Mouse (Mus musculus): ENCODE results near the gene Stx7. TPM values are rescaled to one million over a fixed set of nuclear protein-coding genes. Genes with fewer than 3 reads are reported as not detected.

Stx7 gene
- total RNA-seq, 2 experiments from 2014 or later = 18.7 to 28.1 TPM

DNA sequence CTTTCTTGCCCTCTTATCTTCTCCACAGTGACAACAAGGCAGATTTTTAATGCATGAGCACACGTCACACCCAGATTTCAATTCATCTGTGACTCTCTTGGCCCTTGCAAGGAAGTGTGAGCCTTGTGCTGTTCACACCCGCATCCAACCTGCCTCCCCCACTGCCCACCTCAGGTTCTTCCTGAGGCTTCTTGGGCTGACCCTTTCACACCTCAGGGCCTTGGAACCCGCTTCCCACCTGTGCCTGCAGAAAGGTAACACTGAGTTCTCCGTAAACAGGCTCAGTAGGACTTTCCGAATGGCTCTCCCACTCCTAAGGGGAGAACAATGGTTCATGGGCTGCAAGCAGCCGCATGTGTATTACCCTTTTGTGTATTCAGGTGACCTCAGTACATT is 15.8 kb downstream of the Stx7 start:
- no peak for ATAC-seq (replicated peaks; ENCODE audit: low FRiP score, low TSS enrichment, poor library complexity, severe bottlenecking)

DNA sequence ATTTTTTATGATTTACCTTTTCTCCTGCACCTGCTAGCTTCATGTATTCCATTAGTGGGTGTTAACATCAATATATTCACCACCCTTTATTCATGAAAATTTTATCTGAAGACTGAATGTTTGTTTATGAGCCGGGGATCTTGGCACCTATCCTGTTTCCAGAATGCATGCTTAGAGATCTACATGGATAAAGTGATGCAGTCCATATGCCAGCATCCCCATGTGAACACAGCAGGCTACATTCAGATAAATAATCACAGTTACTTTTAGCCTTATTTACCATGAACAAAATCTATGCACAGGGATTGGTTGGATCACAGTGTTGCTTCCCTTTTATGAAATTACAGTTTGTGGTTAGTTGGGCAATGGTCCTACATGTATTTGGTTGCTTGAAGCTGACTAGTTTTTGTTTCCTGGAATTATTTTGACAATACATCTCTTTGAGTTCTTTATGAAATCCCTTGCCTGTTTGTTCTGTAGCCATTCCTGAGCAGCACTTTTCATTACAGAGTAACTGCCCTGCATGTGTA is 16.5 kb downstream of the Stx7 start:
- no peak for ATAC-seq (replicated peaks; ENCODE audit: low FRiP score, low TSS enrichment, poor library complexity, severe bottlenecking)

DNA sequence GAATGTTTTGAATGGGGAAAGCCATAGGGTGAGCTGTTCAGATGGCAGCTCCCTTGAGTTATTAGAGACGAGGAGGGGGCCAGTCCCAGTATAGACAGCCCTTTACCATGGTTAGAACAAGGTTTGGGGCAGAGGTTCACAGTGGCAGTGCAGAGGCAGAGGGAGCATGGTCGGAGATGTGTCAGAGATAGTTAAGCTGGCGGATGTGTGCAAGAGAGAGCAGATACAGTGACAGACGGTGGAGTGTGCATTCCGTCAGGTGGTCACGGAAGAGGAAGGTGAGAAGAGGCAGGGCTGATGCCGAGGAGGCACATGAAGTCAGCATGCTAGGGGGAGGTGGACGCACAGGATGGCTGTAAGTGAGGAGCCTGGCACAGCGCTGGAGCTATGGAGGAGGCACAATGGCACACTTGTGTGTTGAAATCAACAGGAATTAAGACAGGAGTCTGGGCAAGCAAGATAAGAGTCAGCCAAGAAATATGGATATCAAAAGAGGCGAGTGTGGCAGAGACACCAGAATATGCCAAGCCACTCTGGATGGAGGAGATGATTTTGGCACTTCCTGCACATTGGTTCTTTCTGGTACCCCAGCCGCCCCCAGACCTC is 19.0 kb downstream of the Stx7 start:
- peak; percentile 92 for ATAC-seq (replicated peaks; ENCODE audit: low FRiP score, low TSS enrichment, poor library complexity, severe bottlenecking)

DNA sequence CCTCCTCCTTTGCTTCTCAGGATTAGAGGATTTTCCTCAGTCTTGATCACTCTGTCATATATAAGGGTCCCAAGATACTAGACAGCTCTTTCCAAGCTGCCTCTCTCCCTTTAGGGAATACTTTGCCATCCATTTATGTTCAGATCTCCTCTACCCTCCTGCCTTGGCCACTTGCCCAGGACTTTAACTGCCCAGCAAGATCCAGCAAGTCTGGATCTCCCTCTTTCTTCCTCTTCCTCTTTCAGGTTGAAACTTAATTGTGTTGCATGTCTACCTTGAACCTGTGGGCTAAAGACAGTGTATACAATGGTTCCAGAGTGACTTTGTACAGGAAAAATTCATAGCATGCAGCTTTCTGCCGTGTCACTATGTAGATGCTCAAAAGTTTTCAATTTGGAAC is 19.8 kb downstream of the Stx7 start:
- no peak for ATAC-seq (replicated peaks; ENCODE audit: low FRiP score, low TSS enrichment, poor library complexity, severe bottlenecking)

DNA sequence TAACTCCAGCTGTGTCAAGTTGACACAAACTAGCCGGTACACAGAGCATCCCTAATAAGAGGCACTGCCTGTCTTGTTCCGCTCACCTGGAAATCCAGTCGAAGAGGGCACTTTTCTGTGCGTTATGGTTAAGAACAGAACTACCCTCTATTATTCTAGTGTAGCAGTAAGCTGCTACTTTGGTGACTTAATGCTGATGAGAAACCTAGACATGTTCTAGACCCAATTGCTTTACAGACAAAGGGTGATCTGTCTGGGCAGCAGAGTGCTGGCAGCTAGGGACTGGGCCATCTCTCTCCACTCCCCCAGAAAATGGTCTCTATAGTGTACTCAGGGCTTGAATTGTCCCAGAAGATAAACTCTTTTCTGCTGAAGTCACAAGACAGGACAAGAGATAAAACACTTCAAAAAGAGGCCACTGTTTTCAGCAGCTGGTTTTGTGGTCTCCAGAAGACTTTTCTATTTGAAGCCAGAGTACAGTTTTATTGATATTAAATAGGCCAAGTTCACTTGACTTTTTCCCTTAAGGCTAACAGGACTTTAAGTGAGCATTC is 22.9 kb downstream of the Stx7 start:
- ATAC-seq (replicated peaks; ENCODE audit: low FRiP score, low TSS enrichment, poor library complexity, severe bottlenecking) = no peak

DNA sequence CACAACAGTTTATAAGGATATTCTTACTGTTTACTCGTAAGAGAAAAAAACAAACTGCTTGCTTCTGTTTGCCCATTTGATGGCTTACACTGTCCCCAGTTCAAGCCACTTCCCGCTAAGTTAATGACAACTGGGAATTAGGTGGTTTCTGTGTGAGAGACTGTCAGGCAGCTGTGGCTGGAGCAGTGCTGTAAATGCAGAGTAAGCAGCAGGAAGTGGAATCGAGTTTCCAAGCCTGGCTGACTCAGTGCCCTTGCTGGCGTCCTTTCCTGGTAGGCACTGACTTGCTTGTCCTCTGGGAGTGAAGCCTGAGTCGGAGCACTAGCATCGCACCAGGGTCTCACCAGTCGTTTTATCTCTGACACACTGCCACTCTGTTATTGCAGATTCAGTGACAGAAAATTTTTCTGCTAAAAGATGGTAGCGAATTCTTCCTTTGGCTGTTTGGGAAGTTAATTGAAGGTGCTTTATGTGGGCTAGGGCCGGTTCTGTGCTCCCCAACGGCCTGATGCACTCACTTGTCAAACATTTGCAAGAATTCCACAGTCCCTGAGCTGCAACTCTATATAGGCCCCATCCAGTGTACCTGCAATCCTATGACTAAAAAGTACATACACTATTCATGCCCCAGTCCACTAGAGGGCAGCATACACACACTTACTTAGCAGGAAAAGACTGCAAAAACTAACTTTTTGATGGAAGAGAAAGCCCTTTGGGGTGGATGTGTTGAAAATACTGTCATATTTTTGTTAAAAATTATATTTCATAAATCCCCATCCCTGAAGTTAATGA is 24.3 kb downstream of the Stx7 start:
- peak; percentile 69 for ATAC-seq (replicated peaks; ENCODE audit: low FRiP score, low TSS enrichment, poor library complexity, severe bottlenecking)

DNA sequence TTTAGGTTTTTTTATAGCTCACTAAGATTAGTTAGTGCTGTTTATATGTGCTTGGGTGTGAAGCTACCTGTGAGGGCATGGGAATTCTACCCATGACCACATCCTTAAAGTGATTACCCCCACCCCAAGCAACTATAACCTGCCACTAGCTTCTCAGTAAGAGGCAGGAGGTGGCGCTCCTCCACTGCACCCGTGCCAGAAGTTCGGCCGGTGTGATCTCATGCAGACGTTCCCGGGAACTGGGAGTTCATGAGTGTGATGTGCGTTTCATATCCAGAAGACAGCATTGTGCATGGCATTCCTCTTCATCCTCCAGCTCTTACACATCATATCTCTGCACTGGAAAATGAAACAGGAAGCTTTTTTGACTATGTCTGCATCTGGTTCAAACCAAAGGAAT is 41.3 kb downstream of the Stx7 start:
- no peak for ATAC-seq (replicated peaks; ENCODE audit: low FRiP score, low TSS enrichment, poor library complexity, severe bottlenecking)

DNA sequence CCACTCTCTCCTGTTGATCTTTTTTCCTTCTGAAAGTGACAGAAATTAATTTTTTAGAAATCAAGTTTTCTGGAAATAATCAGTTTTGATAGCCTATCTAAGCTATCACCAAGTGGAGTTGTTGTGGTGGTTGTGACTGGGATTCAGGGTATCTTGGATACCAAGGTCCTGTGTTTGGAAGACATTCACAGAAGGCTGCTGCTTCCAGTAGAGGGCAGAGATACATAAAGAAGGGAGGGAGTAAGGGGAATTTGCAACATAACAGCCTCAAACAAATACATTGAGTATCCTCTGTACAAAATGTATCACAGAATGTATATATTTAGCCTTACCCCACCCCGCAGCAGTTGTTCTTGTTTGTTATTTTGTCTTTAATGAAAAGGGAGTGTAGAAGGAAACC is 42.9 kb downstream of the Stx7 start:
- ATAC-seq (replicated peaks; ENCODE audit: low FRiP score, low TSS enrichment, poor library complexity, severe bottlenecking) = no peak

DNA sequence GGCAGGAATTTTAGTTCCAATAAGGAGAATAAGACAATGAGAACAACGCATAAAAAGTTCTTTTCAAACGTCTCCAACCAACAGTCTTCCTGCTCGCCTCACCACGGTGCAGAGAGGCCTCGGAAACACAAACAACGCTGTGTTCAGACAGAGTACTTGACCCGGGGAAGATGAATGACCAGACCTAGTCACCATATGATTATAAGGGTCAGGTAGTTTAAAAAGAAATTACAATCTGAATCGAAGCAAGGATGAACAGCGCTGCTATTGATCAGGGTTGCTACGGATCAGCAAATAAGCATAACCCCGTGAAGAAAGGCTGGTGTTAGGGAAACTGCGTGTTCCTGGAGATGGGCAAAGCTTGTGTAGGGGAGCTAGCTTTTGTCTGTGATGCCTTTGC is 50.2 kb downstream of the Stx7 start:
- no peak for ATAC-seq (replicated peaks; ENCODE audit: low FRiP score, low TSS enrichment, poor library complexity, severe bottlenecking)

DNA sequence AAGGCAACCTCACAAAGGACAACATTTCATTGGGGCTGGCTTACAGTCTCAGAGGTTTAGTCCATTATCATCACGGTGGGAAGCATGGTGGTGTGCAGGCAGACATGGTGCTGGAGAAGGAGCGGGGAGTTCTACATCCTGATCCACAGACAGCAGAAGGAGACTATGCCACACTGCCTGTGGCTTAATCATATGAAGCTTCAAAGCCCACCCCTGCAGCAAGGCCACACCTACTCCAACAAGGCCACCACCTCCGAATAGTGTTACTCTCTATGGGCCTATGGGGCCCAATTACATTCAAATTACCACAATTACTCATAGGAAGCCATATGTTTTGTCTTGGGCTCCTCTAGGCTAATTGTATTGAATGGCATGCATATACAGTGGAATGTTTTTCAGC is 51.0 kb downstream of the Stx7 start:
- no peak for ATAC-seq (replicated peaks; ENCODE audit: low FRiP score, low TSS enrichment, poor library complexity, severe bottlenecking)

DNA sequence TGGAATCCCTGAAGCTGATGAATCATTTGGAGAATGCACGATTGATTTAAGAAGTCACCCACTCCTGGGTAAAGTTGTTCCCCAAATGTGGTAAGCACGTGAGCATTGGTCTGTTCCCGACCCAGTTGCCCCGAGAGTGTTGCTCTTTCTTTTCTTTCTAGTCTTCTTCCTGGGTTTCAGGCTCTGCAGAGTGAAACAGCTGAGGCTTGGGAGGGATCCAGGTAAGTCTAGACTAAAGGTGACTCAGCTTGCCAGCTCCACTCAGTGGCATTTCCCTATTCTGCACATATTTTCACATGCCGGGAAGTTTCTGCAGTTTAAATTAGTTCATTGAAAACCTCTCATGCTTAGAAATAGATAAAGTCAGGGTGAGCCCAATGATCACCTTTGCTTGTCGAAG is 61.0 kb downstream of the Stx7 start:
- no peak for ATAC-seq (replicated peaks; ENCODE audit: low FRiP score, low TSS enrichment, poor library complexity, severe bottlenecking)

DNA sequence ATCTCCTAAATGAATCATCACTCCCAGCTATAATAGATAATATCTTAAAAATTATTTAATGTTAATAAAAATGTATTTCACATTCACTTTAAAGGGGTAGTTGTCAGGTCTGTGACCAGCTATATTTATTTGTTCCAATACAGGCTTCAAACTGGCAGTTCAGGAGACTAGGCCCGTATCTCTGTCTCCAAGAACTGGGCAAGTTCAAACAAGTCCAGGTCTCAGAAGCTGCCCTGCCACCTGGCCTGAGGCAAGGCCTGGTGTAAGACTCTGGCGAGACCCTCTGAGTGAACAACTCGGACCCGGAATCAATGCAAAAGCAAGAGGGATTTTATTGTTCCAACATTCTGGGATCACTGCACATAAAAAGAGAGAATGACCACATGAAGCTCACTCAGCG is 64.2 kb downstream of the Stx7 start:
- no peak for ATAC-seq (replicated peaks; ENCODE audit: low FRiP score, low TSS enrichment, poor library complexity, severe bottlenecking)

DNA sequence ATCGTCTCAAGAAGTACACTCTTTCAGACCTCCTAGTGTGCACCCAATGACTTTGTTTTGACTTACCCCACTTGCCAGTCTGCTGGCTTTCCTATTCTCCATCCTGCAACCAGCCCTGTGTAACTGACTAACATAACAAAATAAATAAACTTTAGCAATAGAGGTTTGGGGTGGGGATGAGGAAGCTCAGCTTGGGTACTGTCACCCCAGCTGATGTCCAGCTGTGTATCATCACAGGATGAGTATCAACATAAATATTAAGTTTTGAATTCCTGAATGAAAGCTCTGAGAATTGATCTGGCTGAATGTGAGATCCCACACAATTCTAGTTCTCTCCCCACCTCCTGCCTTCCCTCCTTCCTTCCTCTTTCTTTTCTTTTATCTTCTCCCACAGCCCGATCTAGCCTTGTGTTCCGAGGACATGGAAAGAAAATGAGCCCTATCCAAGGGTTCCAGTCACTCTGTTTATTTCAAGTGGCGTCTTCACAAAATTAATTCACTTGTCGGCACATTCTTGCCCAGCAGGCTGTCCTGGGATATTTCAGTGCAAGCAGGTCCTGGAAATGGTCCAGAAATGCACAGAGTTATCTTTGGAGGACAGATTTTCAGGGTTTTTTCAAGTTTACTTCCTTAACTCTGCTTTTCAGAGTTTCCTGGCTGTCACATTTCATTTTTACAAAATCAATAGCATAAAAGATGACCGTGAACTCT is 68.6 kb downstream of the Stx7 start:
- ATAC-seq (replicated peaks; ENCODE audit: low FRiP score, low TSS enrichment, poor library complexity, severe bottlenecking) = no peak

DNA sequence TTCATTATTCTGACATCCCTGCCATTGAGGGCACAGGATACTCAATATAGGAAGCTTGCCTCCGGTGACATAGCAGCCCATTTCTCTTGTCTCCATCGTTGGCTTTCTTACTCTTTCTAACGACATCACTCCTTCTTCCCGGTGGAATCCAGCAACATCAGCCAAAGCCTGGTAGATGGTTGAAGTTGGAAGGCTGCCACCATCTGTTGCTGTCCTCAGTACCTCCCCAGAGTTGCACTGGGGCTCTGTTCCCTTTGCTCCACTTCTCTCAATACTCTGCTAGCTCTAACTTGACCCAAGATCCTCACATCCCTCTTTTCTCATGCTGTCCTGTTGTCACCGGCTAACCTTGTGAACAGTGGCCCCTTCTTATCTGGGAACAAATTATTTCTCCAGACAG is 71.8 kb downstream of the Stx7 start:
- ATAC-seq (replicated peaks; ENCODE audit: low FRiP score, low TSS enrichment, poor library complexity, severe bottlenecking) = no peak

DNA sequence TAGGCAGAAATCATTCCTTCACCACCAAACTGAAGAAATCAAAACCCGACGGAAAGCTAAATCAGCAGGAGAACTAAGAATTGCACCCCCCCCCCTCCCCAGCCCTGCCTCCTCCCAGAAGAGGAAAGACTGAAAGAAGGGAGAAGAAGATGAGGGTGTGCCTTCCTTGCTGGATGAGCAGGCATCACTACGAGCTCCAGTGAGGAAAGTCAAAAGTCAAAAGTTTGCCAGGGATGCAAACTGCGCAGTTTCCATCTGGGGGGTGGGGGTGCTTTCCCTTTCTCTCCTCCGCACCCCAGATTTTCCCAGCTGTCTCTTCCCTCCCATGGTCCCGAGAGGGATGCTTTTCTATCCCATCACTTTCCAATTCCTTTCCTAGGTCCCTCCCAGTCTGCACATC is 73.8 kb downstream of the Stx7 start:
- ATAC-seq (replicated peaks; ENCODE audit: low FRiP score, low TSS enrichment, poor library complexity, severe bottlenecking) = no peak

DNA sequence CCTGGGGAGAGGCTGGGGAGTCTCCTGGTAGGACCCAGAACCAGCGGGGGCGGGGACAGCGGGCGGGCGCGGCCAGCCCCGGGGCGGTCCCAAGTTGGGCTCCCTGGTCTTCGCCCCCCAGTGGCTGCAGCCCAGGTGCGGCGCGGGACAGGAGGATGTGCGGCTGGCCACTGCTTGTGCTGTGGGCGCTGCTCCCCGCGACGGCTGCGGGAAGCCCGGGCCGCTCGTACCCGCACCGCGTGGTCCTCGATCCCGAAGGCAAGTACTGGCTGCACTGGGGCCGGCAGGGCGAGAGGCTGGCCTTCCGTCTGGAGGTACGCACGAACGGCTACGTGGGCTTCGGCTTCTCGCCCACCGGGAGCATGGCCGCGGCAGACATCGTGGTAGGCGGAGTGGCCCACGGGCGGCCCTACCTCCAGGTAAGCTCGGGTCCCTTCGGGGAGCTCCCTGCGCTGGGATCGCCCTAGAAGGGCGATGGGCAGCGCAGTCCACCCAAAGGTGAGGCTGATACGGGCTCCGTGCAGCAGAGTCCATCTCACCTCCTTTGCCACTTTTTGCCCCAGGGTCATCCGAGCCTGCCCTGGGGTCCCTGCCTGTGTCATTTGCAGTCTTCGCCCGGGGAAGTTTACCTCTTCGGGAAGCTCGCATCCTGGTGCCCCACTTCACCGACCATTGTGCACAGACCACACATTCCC is 74.5 kb downstream of the Stx7 start, which contains the start of gene Moxd1:
Gene Moxd1, plus strand, starts transcription at position 69 of the 695 bp plus-strand sequence.
- peak; percentile 58; the same call in 1 of the 2 replicates for ATAC-seq (replicated peaks; ENCODE audit: low FRiP score, low TSS enrichment, poor library complexity, severe bottlenecking)

DNA sequence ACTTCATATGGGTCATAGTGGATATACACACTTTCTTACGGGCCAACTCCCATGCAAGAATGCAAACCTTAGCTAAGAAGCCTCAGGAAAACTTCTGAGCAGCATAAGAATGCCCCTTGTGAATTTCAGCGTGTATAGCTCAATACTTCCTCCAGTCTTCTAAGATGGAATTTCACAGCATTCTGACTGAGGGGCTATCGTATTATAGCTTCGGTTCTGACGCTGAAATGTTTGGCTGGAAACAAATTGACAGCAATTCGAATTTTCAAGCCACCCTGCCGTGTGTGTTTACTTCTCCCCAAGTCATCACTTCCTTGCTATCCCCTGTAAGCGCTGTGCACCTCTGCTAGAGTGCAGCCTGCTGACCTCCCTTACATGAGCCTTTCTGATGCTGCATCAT is 75.5 kb downstream of the Stx7 start:
- ATAC-seq (replicated peaks; ENCODE audit: low FRiP score, low TSS enrichment, poor library complexity, severe bottlenecking) = no peak

DNA sequence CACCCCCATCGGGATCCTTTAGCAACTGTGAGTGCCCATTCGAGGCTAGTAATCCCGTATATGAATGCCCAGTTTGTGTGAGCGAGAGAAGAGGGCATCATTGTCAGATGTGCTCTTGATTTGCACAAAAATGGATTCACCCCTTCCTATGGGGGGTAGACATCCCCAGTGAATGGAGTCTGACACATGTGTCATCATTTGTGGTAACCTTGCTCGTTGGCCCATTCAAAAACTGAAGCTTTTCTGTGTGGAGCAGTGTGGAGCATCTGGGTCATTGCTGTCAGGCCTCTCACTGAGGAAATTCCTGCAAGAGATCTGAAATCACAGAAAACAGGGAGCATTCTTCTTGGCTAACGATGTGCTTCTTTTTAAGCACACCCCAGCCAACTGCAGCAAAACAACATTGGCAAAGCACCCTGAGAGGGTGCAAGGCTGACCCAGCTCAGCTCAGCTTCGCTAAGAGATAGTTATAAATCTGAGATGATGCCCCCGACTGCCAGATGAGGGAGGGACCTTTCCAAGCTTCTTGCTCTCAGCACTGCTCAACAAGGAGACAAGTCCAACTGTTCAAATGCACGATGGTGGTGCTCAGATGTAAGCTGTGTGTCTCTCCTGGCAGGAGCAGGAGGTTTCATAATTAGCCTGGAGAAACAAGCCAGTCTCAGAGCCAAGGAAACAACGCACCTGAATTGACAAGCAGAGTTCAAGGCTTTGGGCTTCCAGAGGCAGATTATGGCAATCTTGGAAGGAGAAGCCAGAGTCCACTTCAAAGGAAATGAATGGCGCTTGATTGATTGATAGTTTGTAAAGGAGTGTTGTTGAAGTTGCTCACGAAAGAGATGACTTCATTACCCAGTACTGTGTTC is 79.4 kb downstream of the Stx7 start:
- ATAC-seq (replicated peaks; ENCODE audit: low FRiP score, low TSS enrichment, poor library complexity, severe bottlenecking) = no peak

DNA sequence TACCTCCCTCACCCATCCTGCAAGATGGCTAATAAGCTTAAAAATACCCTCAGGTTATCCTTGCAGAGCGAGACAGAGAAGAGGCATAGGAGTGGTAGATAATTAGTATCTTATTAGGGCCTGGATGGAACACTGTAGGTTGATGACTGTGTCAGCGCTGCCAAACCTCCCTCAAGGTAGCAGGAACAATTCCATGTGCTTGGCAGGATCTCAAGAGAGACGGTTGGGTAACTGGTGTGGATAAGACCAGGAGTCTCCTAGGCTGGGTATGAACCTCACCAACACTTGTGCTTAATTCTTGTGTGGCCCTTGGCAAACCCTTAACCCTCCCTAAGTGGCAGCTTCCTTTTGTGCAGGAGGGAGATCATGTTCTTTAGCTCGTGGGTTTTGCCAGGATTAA is 83.2 kb downstream of the Stx7 start:
- ATAC-seq (replicated peaks; ENCODE audit: low FRiP score, low TSS enrichment, poor library complexity, severe bottlenecking) = no peak

Measured in megakaryocyte-erythroid progenitor cell, adult 5-6 weeks (primary cell).